Mouse (Mus musculus) splenic B cell, adult 2 months (primary cell): ENCODE measurements around the gene Arrdc2.

Experiments
- DNase-seq: peaks from one replicate; pipeline ENCODE4 v3.0.0-alpha.2; 2011; ENCODE audit warnings: low read depth, low spot score
- H3K27me3 ChIP-seq: 2 replicates; pipeline ENCODE4 v1.6.1; 2012; ENCODE audit warnings: mild to moderate bottlenecking, low read length, moderate library complexity, mixed read lengths; ENCODE audit not compliant: control insufficient read depth, poor library complexity, insufficient read depth, severe bottlenecking
- H3K36me3 ChIP-seq: 2 replicates; pipeline ENCODE4 v1.6.1; 2012; ENCODE audit warnings: mild to moderate bottlenecking, low read length, moderate library complexity, mixed read lengths; ENCODE audit not compliant: control insufficient read depth, poor library complexity, insufficient read depth, severe bottlenecking

Gene Arrdc2

DNA sequence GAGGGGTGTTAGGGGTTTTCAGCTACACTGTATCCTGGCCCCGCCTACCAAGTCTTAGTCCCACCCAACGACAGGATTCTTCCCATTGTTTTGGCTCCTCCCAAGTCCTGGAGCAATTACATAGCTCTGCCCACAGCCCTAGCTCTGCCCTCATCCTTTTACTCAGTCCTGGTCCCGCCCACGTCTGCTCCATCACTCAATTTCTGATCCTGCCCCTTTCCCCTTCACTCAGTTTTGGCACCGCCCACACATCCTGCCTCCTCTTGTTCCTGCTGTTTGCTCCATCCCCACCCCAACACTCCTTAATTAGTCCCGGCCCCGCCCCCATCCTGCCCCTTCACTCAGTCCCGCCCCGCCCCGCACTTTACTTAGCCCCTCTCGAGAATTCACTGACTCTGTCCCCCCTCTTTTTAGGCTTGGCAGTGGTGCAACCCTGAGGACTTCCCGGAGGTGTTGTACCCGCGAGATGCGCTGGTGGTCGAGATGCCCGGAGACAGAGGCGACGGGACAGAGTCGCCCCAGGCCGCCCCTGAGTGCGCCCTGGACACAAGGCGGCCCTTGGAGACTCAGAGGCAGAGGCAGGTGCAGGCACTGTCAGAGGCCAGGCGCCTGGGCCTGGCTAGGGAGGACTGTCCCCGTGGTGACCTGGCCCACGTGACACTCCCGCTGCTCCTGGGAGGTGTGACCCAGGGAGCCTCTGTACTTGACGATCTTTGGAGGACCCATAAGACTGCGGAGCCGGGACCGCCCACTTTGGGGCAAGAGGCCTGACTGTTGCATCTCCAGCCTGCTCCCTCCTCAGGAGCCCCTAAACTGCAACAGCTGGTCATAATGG lies 19.2 kb downstream of the Arrdc2 start:
- Histone ChIP-seq H3K27me3 (no peaks in the 10 kb centered on the region), H3K36me3 (no peaks in the 10 kb centered on the region)
- DNase-seq = no peak

DNA sequence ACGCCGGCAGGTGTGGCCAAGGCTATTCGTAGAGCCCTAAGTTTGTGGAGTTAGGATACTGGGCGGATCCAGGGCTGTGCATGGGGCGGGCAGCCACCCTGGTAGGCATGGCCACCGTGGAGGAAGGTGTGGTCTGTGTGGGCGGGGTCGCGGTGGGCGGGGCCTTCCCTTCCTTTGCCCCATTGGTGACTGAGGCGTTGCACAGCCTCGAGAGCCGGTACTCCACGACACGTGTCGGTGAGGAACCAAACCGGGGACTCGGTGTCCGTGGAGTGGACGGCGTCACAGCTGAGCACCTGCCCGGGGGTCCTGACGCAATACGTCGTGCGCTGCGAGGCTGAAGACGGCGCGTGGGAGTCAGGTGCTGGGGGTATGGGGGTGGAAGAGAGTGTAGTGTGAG lies 22.8 kb downstream of the Arrdc2 start:
- DNase-seq = no peak
- no peaks in the 10 kb centered on the region for H3K36me3 ChIP-seq
- H3K27me3 ChIP-seq = no peaks in the 10 kb centered on the region

DNA sequence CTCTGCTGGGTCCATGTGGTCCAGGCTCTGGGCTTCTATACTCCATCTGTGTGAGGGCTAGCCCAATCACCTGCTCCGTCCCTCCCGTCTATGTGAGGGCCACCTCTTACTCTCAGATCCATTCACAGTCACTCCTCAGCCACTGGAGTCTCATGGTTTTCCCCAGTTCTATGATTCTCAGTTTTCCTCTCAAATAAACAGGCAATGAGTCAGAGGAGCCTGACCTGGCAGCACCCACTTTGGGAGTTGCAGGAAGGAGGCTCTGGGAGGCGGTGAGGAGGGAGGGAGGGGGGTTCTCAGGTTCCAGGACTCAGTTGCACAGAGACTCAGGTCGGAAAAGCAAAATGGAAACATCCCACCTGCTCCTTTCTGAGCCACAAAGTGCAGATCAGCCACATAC lies 26.6 kb downstream of the Arrdc2 start:
- DNase-seq = no peak
- Histone ChIP-seq H3K36me3 (no peaks in the 10 kb centered on the region), H3K27me3 (no peaks in the 10 kb centered on the region)

DNA sequence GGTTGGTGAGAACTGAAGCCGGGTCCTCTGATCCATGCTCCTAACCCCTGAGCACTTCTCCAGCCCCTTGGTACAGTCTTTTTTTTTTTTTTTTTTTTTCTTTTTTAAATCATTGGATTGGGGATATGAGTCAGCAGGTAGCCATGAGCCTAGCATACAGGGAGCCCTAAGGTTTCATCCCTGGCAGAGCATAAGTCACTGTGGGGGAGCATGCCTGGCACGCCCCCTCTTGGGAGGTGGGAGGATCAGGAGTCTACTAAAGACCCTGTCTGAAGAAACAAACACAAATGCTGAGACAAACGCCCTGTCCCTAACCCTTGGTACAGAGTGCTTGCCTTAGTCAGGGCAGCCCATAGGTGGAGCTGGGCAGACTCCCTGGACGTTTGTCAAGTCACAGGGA lies 27.5 kb downstream of the Arrdc2 start:
- H3K36me3 ChIP-seq = no peaks in the 10 kb centered on the region
- no peak for DNase-seq
- H3K27me3 ChIP-seq = no peaks in the 10 kb centered on the region

DNA sequence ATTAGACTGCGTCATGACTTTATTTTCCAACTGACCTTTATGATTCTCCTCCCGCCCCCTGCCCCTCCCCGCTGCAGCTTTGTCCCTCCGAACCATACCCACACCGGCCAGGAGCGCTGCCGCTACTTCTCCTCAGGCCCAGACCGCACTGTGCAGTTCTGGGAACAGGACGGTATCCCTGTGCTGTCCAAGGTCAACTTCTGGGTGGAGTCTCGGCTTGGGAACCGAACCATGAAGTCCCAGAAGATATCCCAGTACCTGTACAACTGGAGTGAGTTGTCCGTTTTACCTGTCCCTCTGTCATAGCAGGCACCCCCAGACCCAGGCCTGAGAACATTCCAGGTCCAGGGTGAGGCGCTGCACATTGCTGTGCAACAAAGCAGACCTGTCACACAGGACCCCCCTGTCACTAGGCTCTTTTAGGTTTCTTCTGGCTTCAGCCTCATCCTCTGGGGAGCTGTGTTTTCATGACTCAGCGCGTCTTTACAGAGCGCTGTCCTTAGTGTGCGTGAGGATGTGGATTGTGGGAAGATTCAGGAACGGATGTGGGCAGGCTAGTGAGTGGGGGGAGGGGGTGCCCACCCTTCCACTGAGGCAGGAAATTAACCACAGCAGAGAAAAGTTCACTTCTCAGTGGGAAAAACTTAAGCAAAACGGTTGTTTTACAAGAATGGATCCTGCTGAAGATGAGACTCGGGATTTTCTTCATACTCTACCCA lies 28.4 kb downstream of the Arrdc2 start:
- H3K27me3 ChIP-seq = no peaks in the 10 kb centered on the region
- no peaks in the 10 kb centered on the region for H3K36me3 ChIP-seq
- DNase-seq = no peak

DNA sequence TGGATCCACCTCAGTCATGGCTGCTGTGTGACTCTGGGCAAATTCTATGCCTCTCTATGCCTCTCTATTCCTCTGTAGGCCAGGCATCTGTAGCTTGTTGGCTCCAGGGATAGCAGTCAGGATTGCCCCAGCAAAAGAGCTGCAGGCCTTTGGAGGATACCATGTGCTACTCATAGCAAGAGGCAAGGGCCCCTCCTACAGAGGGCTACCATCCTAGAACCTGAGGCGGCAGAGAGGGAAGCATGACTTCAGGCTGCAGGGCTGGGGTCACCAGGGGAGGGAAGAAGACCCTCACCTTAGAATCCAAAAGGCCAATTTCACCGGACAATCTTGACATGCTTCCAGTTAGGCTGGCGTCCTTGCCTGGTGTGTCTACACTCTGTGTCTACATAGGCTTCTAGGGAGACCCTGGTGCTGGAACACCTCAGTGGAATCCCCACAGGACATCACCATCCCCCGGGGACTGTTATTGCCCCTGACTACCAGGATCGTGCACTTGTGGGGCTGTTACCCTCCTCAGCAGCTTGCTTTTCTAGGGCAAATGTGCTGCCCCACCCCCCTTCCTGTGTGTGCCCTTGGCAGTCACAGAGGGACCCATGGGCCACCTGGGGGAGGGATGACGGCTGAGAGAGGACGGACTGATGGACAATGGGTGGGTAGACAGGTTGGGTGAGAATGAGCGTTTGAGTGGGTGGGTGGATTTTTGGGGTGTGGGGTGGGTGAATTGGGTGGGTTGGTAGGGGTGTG lies 30.4 kb downstream of the Arrdc2 start:
- H3K27me3 ChIP-seq = no peaks in the 10 kb centered on the region
- no peak for DNase-seq
- no peaks in the 10 kb centered on the region for H3K36me3 ChIP-seq

DNA sequence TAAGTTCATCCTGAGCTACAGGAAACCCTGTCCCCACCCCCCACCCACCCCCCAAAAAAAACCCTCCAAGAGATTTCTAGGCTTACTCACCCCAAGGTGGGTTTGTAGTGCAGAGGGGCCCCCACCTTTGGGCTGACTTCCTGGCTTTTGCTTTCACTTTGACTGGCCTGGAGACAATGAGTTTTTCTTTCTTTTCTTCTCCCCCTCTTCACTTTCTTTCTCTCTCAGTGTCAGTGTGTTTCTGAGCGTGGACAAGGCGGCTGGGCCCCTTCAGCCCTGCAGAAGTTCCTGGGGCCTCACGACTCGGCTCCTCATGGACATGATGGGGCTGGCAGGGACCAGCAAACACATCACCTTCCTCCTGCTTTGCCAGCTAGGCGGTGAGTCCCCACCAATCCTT lies 31.3 kb downstream of the Arrdc2 start, which contains the start of gene Il12rb1:
Gene Il12rb1 (plus strand): TSS at position 211 of the 400 bp plus-strand sequence.
- Histone ChIP-seq H3K27me3 (no peaks in the 10 kb centered on the region), H3K36me3 (no peaks in the 10 kb centered on the region)
- peak; percentile 36 for DNase-seq

DNA sequence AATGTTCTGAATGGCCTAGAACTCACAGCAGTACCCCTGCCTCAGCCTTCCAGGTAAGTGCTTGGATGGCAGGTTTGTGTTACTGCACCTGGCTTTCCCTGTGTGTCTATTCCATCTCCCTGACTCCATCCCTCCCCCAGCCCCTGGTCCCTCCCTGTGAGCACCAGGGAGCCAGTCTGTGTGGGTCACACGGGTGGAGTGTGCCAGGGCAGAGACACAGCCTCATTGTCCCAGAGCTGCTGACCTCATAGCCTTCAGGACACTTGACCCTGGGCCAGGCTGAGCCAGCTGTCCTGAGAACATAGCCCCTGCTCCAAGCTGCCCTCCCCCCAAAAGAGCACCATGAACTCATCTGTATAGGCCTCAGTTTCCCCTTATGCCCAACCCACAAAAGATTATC lies 32.2 kb downstream of the Arrdc2 start:
- no peak for DNase-seq
- H3K27me3 ChIP-seq = no peaks in the 10 kb centered on the region

DNA sequence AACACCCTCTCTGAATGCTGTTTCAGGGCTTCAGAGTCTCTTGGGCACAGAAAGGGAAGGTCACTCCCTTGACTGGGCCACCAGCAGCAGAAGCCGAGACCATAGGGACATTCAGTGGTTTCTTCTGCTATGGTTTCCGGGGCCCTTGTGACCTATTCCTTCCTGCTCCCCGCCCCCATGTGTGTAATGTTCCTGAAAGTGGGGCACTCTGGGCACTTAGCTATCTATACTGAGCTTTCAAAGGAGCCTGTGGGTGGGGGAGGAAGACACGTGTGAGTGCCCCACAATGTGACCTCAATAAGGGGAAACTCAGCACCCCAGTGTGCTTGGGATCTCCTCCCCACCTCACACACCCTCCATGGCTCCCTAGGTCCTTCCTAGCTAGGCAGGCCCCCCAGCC lies 33.0 kb downstream of the Arrdc2 start:
- DNase-seq = peak; percentile 82
- Histone ChIP-seq H3K27me3 (no peaks in the 10 kb centered on the region), H3K36me3 (no peaks in the 10 kb centered on the region)

More for the DNA sequence above, 32.2 kb downstream of the Arrdc2 start:
- no peaks in the 10 kb centered on the region for H3K36me3 ChIP-seq

DNA sequence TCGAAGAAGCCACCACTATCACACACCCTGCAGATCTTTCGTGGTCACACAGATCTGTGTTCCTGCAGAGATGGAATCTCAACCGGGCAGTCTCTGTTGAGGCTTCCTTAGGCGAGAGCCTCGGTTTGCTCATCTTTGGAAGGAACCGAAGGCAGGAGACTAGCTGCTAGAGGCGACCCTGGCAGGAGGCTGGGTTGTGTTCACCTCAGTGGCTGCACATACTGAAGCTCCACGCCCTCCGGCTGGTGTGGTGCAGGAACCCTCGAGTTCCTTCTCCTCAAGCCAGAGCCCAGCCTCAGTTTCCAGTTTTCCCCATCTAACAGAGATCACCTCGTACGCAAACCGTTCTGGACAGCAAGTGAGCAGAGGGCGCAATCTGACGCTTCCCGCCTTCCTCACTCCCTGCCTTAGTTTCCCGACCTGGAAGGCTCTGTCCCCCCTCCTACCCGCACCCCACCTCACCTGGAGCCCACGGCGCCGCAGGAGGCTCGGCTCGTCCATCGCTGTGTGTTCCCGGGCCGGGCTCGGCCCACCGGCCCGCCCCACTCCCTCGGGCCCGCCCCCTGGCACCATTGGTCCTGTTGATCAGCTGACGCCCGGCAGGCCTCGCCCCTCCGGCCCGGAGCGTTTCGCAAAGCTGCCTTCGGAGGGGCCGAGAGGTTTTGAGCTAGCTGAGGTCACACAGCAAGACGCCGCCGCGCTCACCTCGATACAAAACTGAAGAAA lies 34.9 kb downstream of the Arrdc2 start, which contains the start of gene Mast3:
Gene Mast3 (minus strand): TSS at position 574 of the 726 bp plus-strand sequence.
- H3K27me3 ChIP-seq = no peaks in the 10 kb centered on the region

DNA sequence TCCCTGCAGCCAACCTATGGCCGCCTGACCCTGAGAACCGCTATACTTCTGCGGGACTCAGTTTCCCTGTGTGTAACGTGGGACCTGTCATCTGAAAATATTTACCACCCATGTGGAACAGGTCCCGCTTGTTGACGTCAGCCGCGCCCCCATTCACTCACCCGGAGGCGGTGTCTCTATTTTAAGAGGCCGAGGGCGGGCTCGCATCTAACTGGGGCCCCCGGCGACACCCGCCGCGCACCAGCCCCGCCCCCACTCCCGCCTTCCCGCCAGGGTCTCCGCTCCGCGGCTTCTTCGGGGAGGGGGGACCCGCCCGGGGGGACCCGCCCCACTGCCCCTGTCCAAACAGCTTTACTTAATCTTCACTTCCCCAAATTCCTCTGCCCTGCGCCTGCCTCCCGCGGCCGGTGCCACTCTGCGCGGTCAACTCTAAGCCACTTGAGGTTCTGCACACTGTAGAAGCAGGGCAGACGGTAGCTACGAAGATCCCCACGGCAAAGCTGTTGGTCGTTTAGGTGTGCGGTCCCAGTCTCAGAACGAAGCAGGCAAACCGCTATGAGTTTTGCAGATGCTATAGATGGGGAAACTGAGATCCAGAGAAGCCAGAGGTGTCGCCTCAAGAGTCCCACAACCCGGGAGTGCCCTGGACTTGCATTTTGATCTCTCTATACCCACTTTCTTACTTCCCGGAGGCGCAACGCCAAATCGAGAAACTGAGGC lies 35.6 kb downstream of the Arrdc2 start:
- peak; percentile 76 for DNase-seq
- peaks cover 1% of the 10 kb centered on the region; the same call in 1 of the 2 replicates for H3K36me3 ChIP-seq

More for the DNA sequence above, 34.9 kb downstream of the Arrdc2 start, which contains the start of gene Mast3:
- no peaks in the 10 kb centered on the region for H3K36me3 ChIP-seq
- DNase-seq = peak; percentile 88

DNA sequence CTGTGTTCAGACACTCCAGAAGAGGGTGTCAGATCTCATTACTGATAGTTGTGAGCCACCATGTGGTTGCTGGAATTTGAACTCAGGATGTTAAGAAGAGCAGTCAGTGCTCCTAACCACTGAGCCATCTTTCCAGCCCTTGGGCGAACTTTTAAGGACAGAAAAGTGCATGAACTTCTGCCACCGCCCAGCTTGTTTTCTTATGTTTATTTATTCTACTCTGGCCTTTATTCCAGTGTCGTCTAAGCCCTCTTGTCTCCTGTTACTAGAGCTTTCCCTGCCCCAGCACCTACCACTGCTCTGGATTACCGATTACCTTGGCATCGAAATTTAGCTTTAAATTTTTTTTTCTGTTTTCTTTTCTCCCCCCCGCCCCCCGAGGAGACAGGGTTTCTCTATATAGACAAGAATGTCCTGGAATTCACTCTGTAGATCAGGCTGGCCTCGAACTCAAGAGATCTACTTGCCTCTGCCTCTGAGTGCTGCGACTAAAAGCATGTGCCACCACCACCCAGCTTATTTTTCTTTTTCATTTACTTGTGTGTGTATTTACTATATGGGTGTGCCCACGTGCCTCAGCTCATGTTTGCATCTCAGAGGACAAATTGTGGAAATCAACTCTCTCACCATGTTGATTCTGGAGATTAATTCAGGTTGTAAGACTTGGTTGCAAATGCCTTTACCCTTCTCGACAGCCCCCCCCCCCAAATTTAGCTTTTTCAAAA lies 36.6 kb downstream of the Arrdc2 start:
- no peaks in the 10 kb centered on the region for H3K27me3 ChIP-seq
- peaks cover 1% of the 10 kb centered on the region; the same call in 1 of the 2 replicates for H3K36me3 ChIP-seq
- no peak for DNase-seq

More for the DNA sequence above, 35.6 kb downstream of the Arrdc2 start:
- no peaks in the 10 kb centered on the region for H3K27me3 ChIP-seq

DNA sequence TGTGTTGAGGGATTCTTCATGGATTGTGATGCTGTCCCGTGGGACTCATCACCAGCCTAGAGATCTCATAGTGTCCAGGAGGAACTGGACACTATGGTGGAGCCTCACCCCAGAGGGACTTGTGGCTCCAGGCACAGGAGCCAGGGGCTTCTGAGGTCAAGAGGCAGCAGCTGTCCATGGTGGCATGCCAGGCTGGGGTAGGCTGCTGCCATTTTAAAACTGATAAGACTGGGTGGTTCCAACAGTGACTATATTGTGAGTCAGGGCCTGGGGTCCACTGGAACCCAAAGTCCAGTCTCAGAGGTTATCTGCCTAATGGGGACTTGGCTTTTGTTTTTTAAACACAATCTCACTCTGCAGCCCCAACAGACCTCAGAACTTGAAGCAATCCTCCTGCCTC lies 37.7 kb downstream of the Arrdc2 start:
- Histone ChIP-seq H3K36me3 (peaks cover 1% of the 10 kb centered on the region; the same call in 1 of the 2 replicates), H3K27me3 (no peaks in the 10 kb centered on the region)
- no peak for DNase-seq
